Mouse (Mus musculus): Measurements from ENCODE around the gene Pglyrp2.

DNA sequence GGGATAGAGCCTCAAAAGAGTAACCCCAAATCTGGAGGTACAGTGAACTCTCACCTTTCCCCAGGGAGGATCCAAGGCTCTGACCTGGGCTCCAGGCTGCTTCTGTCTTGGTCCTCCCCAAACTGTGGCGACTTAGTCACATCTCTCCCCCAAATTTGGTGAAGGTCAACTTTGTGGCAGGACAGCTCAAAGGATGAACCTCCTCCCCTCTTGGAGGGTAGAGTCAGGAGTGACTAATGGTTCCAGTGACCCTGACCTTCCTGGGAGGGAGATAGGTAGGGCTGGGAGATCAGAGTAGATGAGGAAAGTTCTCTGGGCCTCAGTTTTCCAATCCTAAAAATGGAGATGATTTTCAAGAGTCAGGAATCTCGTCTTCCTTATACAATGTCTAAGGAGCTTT lies 45.2 kb downstream of the Pglyrp2 start:
- TF ChIP-seq CTCF (IDR thresholded peaks at IDR 0.05; ENCODE audit: control insufficient read depth, insufficient read depth, insufficient read length): no peak
- TF ChIP-seq USF1 (IDR thresholded peaks at IDR 0.05; ENCODE audit: low read depth): no peak
- TF ChIP-seq MYOG (IDR thresholded peaks at IDR 0.05; ENCODE audit: control insufficient read depth, extremely low read depth, insufficient read length): no peak
- TF ChIP-seq MAX (IDR thresholded peaks at IDR 0.05): no peak
- no peak for TF ChIP-seq FOSL1 (IDR thresholded peaks at IDR 0.05; ENCODE audit: insufficient read depth, low read length, poor library complexity, severe bottlenecking)
- no peak for TF ChIP-seq CEBPB (IDR thresholded peaks at IDR 0.05; ENCODE audit: low read depth)
- TF ChIP-seq MYOD1 (IDR thresholded peaks at IDR 0.05; ENCODE audit: control insufficient read depth, insufficient read length, low read depth): no peak
